ENCODE assay signal across 32 mouse cellular contexts in the genomic region with DNA sequence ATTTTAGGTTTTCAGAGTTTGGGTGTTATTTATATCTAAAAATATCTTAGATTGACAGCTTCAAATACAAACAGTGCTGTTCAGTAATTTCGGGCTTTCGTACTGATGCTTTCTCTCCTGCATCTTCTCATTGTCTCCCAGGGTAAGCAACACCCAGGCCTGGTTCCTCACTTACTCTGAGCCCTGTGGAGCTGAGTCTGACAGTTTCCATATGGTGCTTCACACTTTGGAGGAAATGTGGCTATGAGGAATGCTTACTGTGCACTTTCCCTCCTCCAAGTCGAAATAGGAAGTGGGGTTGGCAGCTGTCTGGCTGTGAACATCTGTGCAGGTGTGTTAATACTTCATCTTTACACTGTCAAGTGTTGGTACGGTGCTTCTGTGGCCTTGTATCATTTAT.
DNase-seq lines count a peak whose midpoint lies in the region; ATAC-seq and TF ChIP-seq lines count a peak whose summit lies in the region.
"Had no signal": no experiment of that assay in that cellular context is flagged by ENCODE, and none has a peak within 500 bp of the region (broad histone marks: within the 10 kb centered on the region; RNA-seq: fewer than 3 reads in every experiment).

No protein-coding gene starts in this region.

- no peak overlapping the region for H3K27ac ChIP-seq in stomach, embryonic 14.5 days (ENCODE audit: low read length)
- H3K27ac ChIP-seq in stomach, postnatal 0 days (replicated peaks): no peak overlapping the region
- H3K27ac ChIP-seq: embryonic facial prominence, embryonic 15.5 days; heart, embryonic 13.5 days; kidney, postnatal 0 days; limb, embryonic 12.5 days had no signal

- ATAC-seq in frontal cortex, adult (ENCODE audit: low TSS enrichment): peak; percentile 59; the same call in 1 of the 2 replicates
- peak; percentile 63 for ATAC-seq in stomach, embryonic 14.5 days (ENCODE audit: insufficient number of reproducible peaks, insufficient read depth, low FRiP score, low read depth)
- ATAC-seq in stomach, postnatal 0 days (ENCODE audit: low FRiP score, low TSS enrichment): no peak
- ATAC-seq: activated CD4-positive, CD25-positive, alpha-beta regulatory T cell, adult 4 months; hindbrain, embryonic 16.5 days; lung, postnatal 0 days had no signal

- no peak overlapping the region for H3K4me3 ChIP-seq in stomach, embryonic 14.5 days (ENCODE audit: low read depth, low read length)
- H3K4me3 ChIP-seq in stomach, postnatal 0 days (ENCODE audit: low read depth, low read length): no peak overlapping the region
- H3K4me3 ChIP-seq: embryonic facial prominence, embryonic 15.5 days; heart, embryonic 13.5 days; limb, embryonic 12.5 days; megakaryocyte, embryonic 14.5 days had no signal

- H3K4me2 ChIP-seq in stomach, embryonic 14.5 days (replicated peaks; ENCODE audit: low read depth, low read length): no peak overlapping the region
- H3K4me2 ChIP-seq in stomach, postnatal 0 days (replicated peaks; ENCODE audit: low read depth): no peak overlapping the region
- H3K4me2 ChIP-seq: embryonic facial prominence, embryonic 15.5 days; heart, embryonic 13.5 days; limb, embryonic 12.5 days had no signal

- no peaks in the 10 kb centered on the region for H3K9me3 ChIP-seq in stomach, embryonic 14.5 days (ENCODE audit: control insufficient read depth, low read depth, low read length)
- no peaks in the 10 kb centered on the region for H3K9me3 ChIP-seq in stomach, postnatal 0 days (ENCODE audit: control insufficient read depth, low read length)
- H3K9me3 ChIP-seq: embryonic facial prominence, embryonic 15.5 days; heart, embryonic 13.5 days; limb, embryonic 12.5 days; megakaryocyte, embryonic 14.5 days had no signal

- no peaks in the 10 kb centered on the region for H3K4me1 ChIP-seq in stomach, embryonic 14.5 days (ENCODE audit: control insufficient read depth, insufficient read depth, low read length)
- no peaks in the 10 kb centered on the region for H3K4me1 ChIP-seq in stomach, postnatal 0 days (replicated peaks; ENCODE audit: control insufficient read depth, insufficient read depth)
- H3K4me1 ChIP-seq: embryonic facial prominence, embryonic 15.5 days; heart, embryonic 13.5 days; megakaryocyte, embryonic 14.5 days had no signal

- DNase-seq in embryo, embryonic 11 days: peak; percentile 6
- no peak for DNase-seq in embryo, embryonic 10.5 days (ENCODE audit: low spot score)
- no peak for DNase-seq in frontal cortex, postnatal 25 days (ENCODE audit: low spot score in 2 of 2)
- no peak for DNase-seq in stomach, postnatal 0 days (ENCODE audit: low spot score)
- DNase-seq in cerebellum, postnatal 14 days: no peak
- no peak for DNase-seq in kidney, adult 8-10 months
- DNase-seq: adrenal gland, adult 2 months; adrenal gland, postnatal 36 days; cerebellum, adult 8-10 months; cerebellum, postnatal 36 days; gastrocnemius, postnatal 10 days; heart, postnatal 10 days; kidney, adult 2 months; kidney, postnatal 4 days; layer of hippocampus, postnatal 36 days; lung, postnatal 4 days; midbrain, embryonic 14.5 days; right cerebral cortex, adult 18-20 months; spleen, adult 18-20 months; thymus, adult 2 months; thymus, postnatal 36 days had no signal

- 33% methylated on average over 4 of the region's 4 CpGs for WGBS in stomach, embryonic 14.5 days
- 39% methylated on average over 4 of the region's 4 CpGs for WGBS in stomach, postnatal 0 days

- TF ChIP-seq CTCF in stomach, postnatal 0 days (IDR thresholded peaks at IDR 0.05; ENCODE audit: low read depth): no peak

- H3K27me3 ChIP-seq in stomach, embryonic 14.5 days (ENCODE audit: control insufficient read depth, insufficient read depth, low read length): no peaks in the 10 kb centered on the region
- H3K27me3 ChIP-seq in stomach, postnatal 0 days (ENCODE audit: control insufficient read depth, insufficient read depth, low read length): no peaks in the 10 kb centered on the region
- H3K27me3 ChIP-seq: CH12.LX; embryonic facial prominence, embryonic 15.5 days; heart, embryonic 13.5 days; limb, embryonic 12.5 days; megakaryocyte, embryonic 14.5 days had no signal

- TF ChIP-seq EP300 in stomach, postnatal 0 days (optimal IDR thresholded peaks at IDR 0.05): no peak

- H3K36me3 ChIP-seq in stomach, embryonic 14.5 days (ENCODE audit: control insufficient read depth, insufficient read depth, low read length): no peaks in the 10 kb centered on the region
- H3K36me3 ChIP-seq in stomach, postnatal 0 days (ENCODE audit: control insufficient read depth, insufficient read depth, low read length): no peaks in the 10 kb centered on the region
- H3K36me3 ChIP-seq: embryonic facial prominence, embryonic 15.5 days; heart, embryonic 13.5 days; limb, embryonic 12.5 days had no signal

- no peak overlapping the region for H3K9ac ChIP-seq in stomach, embryonic 14.5 days (replicated peaks; ENCODE audit: low read depth, low read length)
- no peak overlapping the region for H3K9ac ChIP-seq in stomach, postnatal 0 days (ENCODE audit: low read length)
- H3K9ac ChIP-seq: embryonic facial prominence, embryonic 15.5 days; heart, embryonic 13.5 days; limb, embryonic 12.5 days had no signal
